10 mouse cellular contexts compared by ENCODE assay signal in the genomic region with DNA sequence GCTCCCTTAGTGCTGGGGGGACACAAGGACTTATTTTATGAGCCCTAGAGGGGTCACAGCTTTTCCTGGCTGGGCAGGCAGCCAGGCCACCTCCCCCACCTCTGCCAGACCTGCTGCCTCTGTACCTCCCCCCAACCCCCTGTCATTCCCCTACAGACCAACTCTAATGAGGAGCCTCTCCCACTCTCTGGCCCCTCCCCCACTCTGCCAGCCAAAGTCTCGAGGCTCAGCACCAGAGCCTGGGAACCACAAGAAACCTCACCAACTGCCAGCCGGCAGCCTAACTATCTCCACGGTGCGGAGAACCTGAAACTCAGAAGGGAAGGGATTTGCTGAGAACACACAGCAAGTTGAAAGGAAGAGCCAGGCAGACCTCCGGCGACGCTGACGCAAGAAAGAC. TPM values are rescaled to one million over a fixed set of nuclear protein-coding genes. Genes with fewer than 3 reads are reported as not detected.
A peak's percentile ranks its signal among the peaks of the same experiment; 100 is the strongest.
DNase-seq lines count a peak whose midpoint lies in the region; ATAC-seq and TF ChIP-seq lines count a peak whose summit lies in the region.
"Had no signal": no experiment of that assay in that cellular context is flagged by ENCODE, and none has a peak within 500 bp of the region (broad histone marks: within the 10 kb centered on the region; RNA-seq: fewer than 3 reads in every experiment).

No protein-coding gene starts in this region.

- H3K4me3 ChIP-seq in heart, embryonic 15.5 days = no peak overlapping the region
- H3K4me3 ChIP-seq: stomach, embryonic 15.5 days had no signal

- WGBS in heart, embryonic 15.5 days = 8% methylated on average over 8 of the region's 8 CpGs

- no peak overlapping the region for H3K9ac ChIP-seq in heart, embryonic 15.5 days
- H3K9ac ChIP-seq: stomach, embryonic 15.5 days had no signal

- peaks cover 23% of the 10 kb centered on the region for H3K4me1 ChIP-seq in heart, embryonic 15.5 days (replicated peaks)

- no peak overlapping the region for H3K27ac ChIP-seq in heart, embryonic 15.5 days
- H3K27ac ChIP-seq: stomach, embryonic 15.5 days had no signal

- TF ChIP-seq POLR2A in brain, embryonic 14.5 days (IDR thresholded peaks at IDR 0.05; ENCODE audit: borderline replicate concordance, extremely low read depth, insufficient read depth, insufficient read length, poor library complexity, severe bottlenecking) = no peak

- H3K4me2 ChIP-seq in heart, embryonic 15.5 days = peak overlapping the region; percentile 35
- H3K4me2 ChIP-seq: stomach, embryonic 15.5 days had no signal

- H3K9me3 ChIP-seq in heart, embryonic 15.5 days (replicated peaks) = no peaks in the 10 kb centered on the region
- H3K9me3 ChIP-seq: stomach, embryonic 15.5 days had no signal

- no peak for DNase-seq in heart, adult 11 months
- peak; percentile 76 for DNase-seq in brain, embryonic 14.5 days (ENCODE audit: low read depth)
- peak; percentile 71 for DNase-seq in forelimb bud, embryonic 11.5 days (ENCODE audit: low read depth, low spot score)
- peak; percentile 45 for DNase-seq in mesoderm, embryonic 11.5 days (ENCODE audit: low read depth, low spot score)
- DNase-seq in layer of hippocampus, adult 9-10 months (ENCODE audit: low spot score) = no peak
- DNase-seq in gastrocnemius, postnatal 14 days = no peak
- no peak for DNase-seq in thymus, postnatal 25 days

- peaks cover 7% of the 10 kb centered on the region for H3K27me3 ChIP-seq in heart, embryonic 15.5 days
- H3K27me3 ChIP-seq: stomach, embryonic 15.5 days had no signal

- no peak for TF ChIP-seq CTCF in brain, embryonic 14.5 days (IDR thresholded peaks at IDR 0.05; ENCODE audit: borderline replicate concordance, extremely low read depth, insufficient read depth, insufficient read length)

- ATAC-seq in heart, embryonic 15.5 days (replicated peaks; ENCODE audit: insufficient number of reproducible peaks, insufficient read depth, low FRiP score, low read depth) = no peak

- intact Hi-C loops in gastrocnemius, postnatal 14 days (cut with DNase I; ENCODE audit: low total_unique reads) = no loop called here

- no peaks in the 10 kb centered on the region for H3K36me3 ChIP-seq in heart, embryonic 15.5 days
- H3K36me3 ChIP-seq: stomach, embryonic 15.5 days had no signal

RNA-seq across cellular contexts. Expression of a gene that starts 1.7 kb away (rescaled TPM):
- 0.30 and 0.61 TPM in 2 replicates for polyA plus RNA-seq in heart, embryonic 15.5 days (2015; fragmentation: Nextera tagmentation; extraction: Ambion mirVana)
- 1.4 and 1.7 TPM in 2 replicates for polyA plus RNA-seq in brain, embryonic 14.5 days (2012; rRNA removed)
- not detected for total RNA-seq in gastrocnemius, postnatal 14 days (2021)

RNA-seq across cellular contexts. Expression of a gene that starts 2.9 kb away (rescaled TPM):
- not detected in 2 replicates for polyA plus RNA-seq in heart, embryonic 15.5 days (2015; fragmentation: Nextera tagmentation; extraction: Ambion mirVana)
- not detected in 2 replicates for polyA plus RNA-seq in brain, embryonic 14.5 days (2012; rRNA removed)
- not detected for total RNA-seq in gastrocnemius, postnatal 14 days (2021)
- total RNA-seq: gastrocnemius, adult 8-10 months had no signal
- polyA plus RNA-seq: stomach, embryonic 15.5 days had no signal

RNA-seq across cellular contexts. Expression of a gene that starts 12.8 kb away (rescaled TPM):
- 7.7 and 11.0 TPM in 2 replicates for polyA plus RNA-seq in heart, embryonic 15.5 days (2015; fragmentation: Nextera tagmentation; extraction: Ambion mirVana)
- polyA plus RNA-seq in brain, embryonic 14.5 days (2012; rRNA removed) = 16.0 and 23.7 TPM in 2 replicates
- 1 to 10 TPM; 5.5 to 5.6 TPM for total RNA-seq in gastrocnemius, postnatal 14 days (2021)

RNA-seq across cellular contexts. Expression of a gene that starts 13.4 kb away (rescaled TPM):
- 114 and 134 TPM in 2 replicates for polyA plus RNA-seq in heart, embryonic 15.5 days (2015; fragmentation: Nextera tagmentation; extraction: Ambion mirVana)
- polyA plus RNA-seq in brain, embryonic 14.5 days (2012; rRNA removed) = 40.4 and 44.9 TPM in 2 replicates
- total RNA-seq in gastrocnemius, postnatal 14 days (2021) = 100 to 1,000 TPM; 106 to 129 TPM

Comparison
In these comparisons a context has a peak if more than half of its experiments do, and no peak if none do; other contexts are left out.
1. DNase-seq: peak in brain, embryonic 14.5 days (single experiment), forelimb bud, embryonic 11.5 days (single experiment) and mesoderm, embryonic 11.5 days (single experiment); none in heart, adult 11 months (single experiment), layer of hippocampus, adult 9-10 months (single experiment), gastrocnemius, postnatal 14 days (single experiment) and thymus, postnatal 25 days (single experiment).